Mouse (Mus musculus): ENCODE data around the gene Efnb3. TPM values are rescaled to one million over a fixed set of nuclear protein-coding genes. Genes with fewer than 3 reads are reported as not detected.
A peak's percentile ranks its signal among the peaks of the same experiment; 100 is the strongest.

The Efnb3 gene
- polyA plus RNA-seq, 1 experiment from 2014 or later = 67.2 TPM

DNA sequence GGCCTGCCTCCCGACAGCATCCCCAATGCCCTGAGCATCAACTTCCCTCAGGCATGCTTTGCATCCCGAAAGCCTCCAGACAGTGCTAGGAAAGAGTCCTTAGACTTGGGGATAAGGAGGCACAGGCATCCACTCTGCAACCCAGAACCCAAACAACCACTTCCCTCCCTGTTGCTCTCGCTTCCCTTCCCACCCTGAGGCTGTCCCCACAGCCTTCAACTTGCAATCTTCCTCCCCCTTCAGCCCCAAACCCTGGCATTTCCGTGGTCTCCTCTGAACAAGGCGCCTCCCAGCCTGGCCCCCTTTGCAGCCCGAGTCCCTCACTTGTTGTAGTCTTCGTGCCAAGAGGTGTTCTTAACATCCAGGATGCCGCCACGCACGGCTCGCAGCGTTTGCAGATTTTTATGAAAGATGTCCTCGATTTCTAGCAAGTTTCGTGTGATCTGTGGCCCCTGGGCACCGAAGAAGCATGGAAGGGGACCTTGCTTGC, 43.8 kb downstream of the Efnb3 start:
- 71% methylated on average over 15 of the region's 15 CpGs for WGBS
- Histone ChIP-seq H3K9me3 (no peaks in the 10 kb centered on the region), H3K27me3 (ENCODE audit: insufficient read depth, poor library complexity, severe bottlenecking) (peaks cover 6% of the 10 kb centered on the region; the same call in 1 of the 2 replicates), H3K36me3 (no peaks in the 10 kb centered on the region), H3K27ac (no peak overlapping the region), H3K4me3 (no peak overlapping the region), H3K4me1 (replicated peaks) (peaks cover 11% of the 10 kb centered on the region)
- no peak for DNase-seq (ENCODE audit: low spot score)

DNA sequence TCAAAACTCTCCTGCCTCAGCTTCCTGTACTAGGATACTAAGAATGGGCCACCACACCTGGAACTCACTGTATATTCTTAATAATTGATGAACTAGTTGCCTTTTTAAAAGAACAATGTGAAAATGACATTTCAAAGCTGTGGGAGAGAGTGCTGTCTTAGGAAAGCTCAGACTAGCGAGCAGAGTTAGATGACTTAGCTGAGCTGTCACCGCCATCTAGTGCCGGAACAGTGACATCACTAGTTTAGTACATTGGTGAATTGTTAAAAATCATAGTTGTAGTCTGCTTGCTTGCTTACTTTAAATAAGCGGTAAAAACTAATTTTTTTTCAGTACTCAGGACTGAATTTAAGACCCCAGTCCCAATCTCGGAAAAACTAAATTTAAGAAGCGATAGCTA, 46.2 kb downstream of the Efnb3 start:
- WGBS = 10% methylated on average over 6 of the region's 6 CpGs
- Histone ChIP-seq H3K9me3 (no peaks in the 10 kb centered on the region), H3K27me3 (ENCODE audit: insufficient read depth, poor library complexity, severe bottlenecking) (peaks cover 6% of the 10 kb centered on the region; the same call in 1 of the 2 replicates), H3K4me1 (replicated peaks) (peaks cover 5% of the 10 kb centered on the region; the same call in 1 of the 2 replicates), H3K4me3 (no peak overlapping the region), H3K36me3 (no peaks in the 10 kb centered on the region), H3K27ac (no peak overlapping the region)
- peak; percentile 48 for DNase-seq (ENCODE audit: low spot score)

DNA sequence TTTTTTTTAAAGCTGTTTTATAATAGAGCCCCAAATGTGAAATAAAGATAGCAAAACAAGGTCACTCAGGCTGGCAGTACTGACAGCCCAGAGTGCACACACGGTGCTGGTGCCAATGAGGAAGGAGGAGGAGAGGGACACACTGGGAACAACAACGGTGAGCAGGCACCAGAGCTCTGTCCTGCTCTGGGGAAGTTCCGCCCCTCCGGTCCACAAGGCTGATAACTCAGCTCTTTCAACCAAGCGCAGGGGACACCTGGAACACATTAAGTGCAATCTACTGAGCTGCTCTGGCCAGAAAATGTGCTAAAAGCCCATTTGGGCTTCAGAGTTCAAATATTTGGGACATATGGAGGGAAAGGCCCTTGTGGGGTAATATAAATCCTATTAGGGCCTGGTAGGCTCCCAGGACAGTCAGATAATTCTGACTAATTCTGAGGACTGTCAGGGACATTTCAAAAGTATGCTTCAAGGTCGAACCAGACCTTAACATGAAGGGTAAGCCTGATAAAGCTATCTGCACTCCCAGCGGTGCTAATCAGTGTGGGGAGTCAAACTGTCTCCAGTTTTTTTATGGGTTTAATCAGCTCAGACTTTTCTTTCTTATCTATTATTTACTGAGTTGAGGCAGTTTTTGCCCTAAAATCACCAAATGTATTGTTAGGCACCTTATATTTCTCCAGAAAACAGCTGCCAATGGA, 49.1 kb downstream of the Efnb3 start:
- Histone ChIP-seq H3K27me3 (ENCODE audit: insufficient read depth, poor library complexity, severe bottlenecking) (peaks cover 6% of the 10 kb centered on the region; the same call in 1 of the 2 replicates), H3K4me3 (no peak overlapping the region), H3K27ac (no peak overlapping the region), H3K4me1 (replicated peaks) (peaks cover 2% of the 10 kb centered on the region; the same call in 1 of the 2 replicates), H3K9me3 (no peaks in the 10 kb centered on the region), H3K36me3 (no peaks in the 10 kb centered on the region)
- 56% methylated on average over 7 of the region's 7 CpGs for WGBS
- peak; percentile 22 for DNase-seq (ENCODE audit: low spot score)

Other genes with a start within 250 kb of the Efnb3 start
- gene Cntrob, start 236.4 kb downstream of the Efnb3 start, polyA plus RNA-seq (2016; fragmentation: Nextera tagmentation; extraction: Ambion mirVana) = 34.2 and 36.7 TPM in 2 replicates
- gene Trappc1, start 236.2 kb downstream of the Efnb3 start, polyA plus RNA-seq (2016; fragmentation: Nextera tagmentation; extraction: Ambion mirVana) = 189 and 208 TPM in 2 replicates
- gene Kcnab3, start 233.9 kb downstream of the Efnb3 start, polyA plus RNA-seq (2016; fragmentation: Nextera tagmentation; extraction: Ambion mirVana) = 1.2 and 2.7 TPM in 2 replicates
- gene Rnf227, start 219.7 kb downstream of the Efnb3 start, polyA plus RNA-seq (2016; fragmentation: Nextera tagmentation; extraction: Ambion mirVana) = 18.0 and 19.9 TPM in 2 replicates
- 45.1 and 46.9 TPM in 2 replicates for gene Chd3, start 190.8 kb downstream of the Efnb3 start, polyA plus RNA-seq (2016; fragmentation: Nextera tagmentation; extraction: Ambion mirVana)
- gene Naa38, start 164.7 kb downstream of the Efnb3 start, polyA plus RNA-seq (2016; fragmentation: Nextera tagmentation; extraction: Ambion mirVana) = 148 and 159 TPM in 2 replicates
- 47.2 and 51.7 TPM in 2 replicates for gene Cyb5d1, start 164.6 kb downstream of the Efnb3 start, polyA plus RNA-seq (2016; fragmentation: Nextera tagmentation; extraction: Ambion mirVana)
- 22.1 and 22.2 TPM in 2 replicates for gene Tmem88, start 162.0 kb downstream of the Efnb3 start, polyA plus RNA-seq (2016; fragmentation: Nextera tagmentation; extraction: Ambion mirVana)
- 37.9 and 43.4 TPM in 2 replicates for gene Kdm6b, start 146.5 kb downstream of the Efnb3 start, polyA plus RNA-seq (2016; fragmentation: Nextera tagmentation; extraction: Ambion mirVana)
- gene Dnah2, start 11.1 kb downstream of the Efnb3 start, polyA plus RNA-seq (2016; fragmentation: Nextera tagmentation; extraction: Ambion mirVana) = 2.0 and 2.6 TPM in 2 replicates
- 40.6 and 41.4 TPM in 2 replicates for gene Wrap53, start 20.1 kb upstream of the Efnb3 start, polyA plus RNA-seq (2016; fragmentation: Nextera tagmentation; extraction: Ambion mirVana)
- gene Trp53, start 20.2 kb upstream of the Efnb3 start, polyA plus RNA-seq (2016; fragmentation: Nextera tagmentation; extraction: Ambion mirVana) = 166 and 173 TPM in 2 replicates
- gene Atp1b2, start 45.7 kb upstream of the Efnb3 start, polyA plus RNA-seq (2016; fragmentation: Nextera tagmentation; extraction: Ambion mirVana) = 7.5 and 7.8 TPM in 2 replicates
- not detected in 2 replicates for gene Shbg, start 57.7 kb upstream of the Efnb3 start, polyA plus RNA-seq (2016; fragmentation: Nextera tagmentation; extraction: Ambion mirVana)
- gene Sat2, start 61.8 kb upstream of the Efnb3 start, polyA plus RNA-seq (2016; fragmentation: Nextera tagmentation; extraction: Ambion mirVana) = 15.4 and 24.5 TPM in 2 replicates
- 37.9 and 47.4 TPM in 2 replicates for gene Fxr2, start 72.8 kb upstream of the Efnb3 start, polyA plus RNA-seq (2016; fragmentation: Nextera tagmentation; extraction: Ambion mirVana)
- gene Sox15, start 95.1 kb upstream of the Efnb3 start, polyA plus RNA-seq (2016; fragmentation: Nextera tagmentation; extraction: Ambion mirVana) = 0.37 TPM in 1 of 2 replicates, not detected in the other
- gene Mpdu1, start 102.4 kb upstream of the Efnb3 start, polyA plus RNA-seq (2016; fragmentation: Nextera tagmentation; extraction: Ambion mirVana) = 80.6 and 88.3 TPM in 2 replicates
- gene Cd68, start 105.9 kb upstream of the Efnb3 start, polyA plus RNA-seq (2016; fragmentation: Nextera tagmentation; extraction: Ambion mirVana) = 7.2 and 8.7 TPM in 2 replicates
- 740 and 935 TPM in 2 replicates for gene Eif4a1, start 112.2 kb upstream of the Efnb3 start, polyA plus RNA-seq (2016; fragmentation: Nextera tagmentation; extraction: Ambion mirVana)
- 116 and 122 TPM in 2 replicates for gene Senp3, start 121.9 kb upstream of the Efnb3 start, polyA plus RNA-seq (2016; fragmentation: Nextera tagmentation; extraction: Ambion mirVana)
- 0.14 and 0.30 TPM in 2 replicates for gene Tnfsf13, start 125.6 kb upstream of the Efnb3 start, polyA plus RNA-seq (2016; fragmentation: Nextera tagmentation; extraction: Ambion mirVana)
- gene Tnfsf12, start 135.6 kb upstream of the Efnb3 start, polyA plus RNA-seq (2016; fragmentation: Nextera tagmentation; extraction: Ambion mirVana) = 2.2 and 2.3 TPM in 2 replicates
- 0.82 and 0.85 TPM in 2 replicates for gene Tnfsfm13, start 135.9 kb upstream of the Efnb3 start, polyA plus RNA-seq (2016; fragmentation: Nextera tagmentation; extraction: Ambion mirVana)
- gene Polr2a, start 198.4 kb upstream of the Efnb3 start, polyA plus RNA-seq (2016; fragmentation: Nextera tagmentation; extraction: Ambion mirVana) = 31.1 and 37.9 TPM in 2 replicates
- 0.50 TPM in 1 of 2 replicates, not detected in the other for gene Slc35g3, start 201.8 kb upstream of the Efnb3 start, polyA plus RNA-seq (2016; fragmentation: Nextera tagmentation; extraction: Ambion mirVana)
- 0.80 and 1.2 TPM in 2 replicates for gene Zbtb4, start 205.7 kb upstream of the Efnb3 start, polyA plus RNA-seq (2016; fragmentation: Nextera tagmentation; extraction: Ambion mirVana)
- 1.6 and 2.2 TPM in 2 replicates for gene Chrnb1, start 235.7 kb upstream of the Efnb3 start, polyA plus RNA-seq (2016; fragmentation: Nextera tagmentation; extraction: Ambion mirVana)
- 0.76 and 1.8 TPM in 2 replicates for gene Fgf11, start 241.7 kb upstream of the Efnb3 start, polyA plus RNA-seq (2016; fragmentation: Nextera tagmentation; extraction: Ambion mirVana)
- gene Tmem102, start 245.4 kb upstream of the Efnb3 start, polyA plus RNA-seq (2016; fragmentation: Nextera tagmentation; extraction: Ambion mirVana) = 1.3 and 1.5 TPM in 2 replicates